Mouse (Mus musculus): ENCODE measurements around the gene Ptpra.
A peak's percentile ranks its signal among the peaks of the same experiment; 100 is the strongest.

The Ptpra gene

GRCm38 (mm10) chr2:130449794-130450433 is at the start of gene Ptpra:
TSS of gene Ptpra (plus strand) at chr2:130450278.
- peak; percentile 89 to 95 for DNase-seq

- DNase-seq, result no peak
These were observed 48.2 kb upstream of the Ptpra start for GRCm38 (mm10) chr2:130401891-130402290.

- DNase-seq, result no peak
These were observed 45.1 kb upstream of the Ptpra start, which contains the start of the genes Gm28372 and 1700020A23Rik for GRCm38 (mm10) chr2:130404939-130405338. TSS of gene Gm28372 (plus strand) at chr2:130405239. TSS of gene 1700020A23Rik (plus strand) at chr2:130405259.

GRCm38 (mm10) chr2:130406178-130406577 is 43.9 kb upstream of the Ptpra start, which contains the start of gene Tmem239:
TSS of gene Tmem239 (plus strand) at chr2:130406478.
- DNase-seq, result no peak

- no peak for DNase-seq
These were observed 41.9 kb upstream of the Ptpra start for GRCm38 (mm10) chr2:130408194-130408593.

GRCm38 (mm10) chr2:130411558-130412495 is 38.3 kb upstream of the Ptpra start:
- DNase-seq, result peak; percentile 78 to 94

GRCm38 (mm10) chr2:130412775-130413174 is 37.3 kb upstream of the Ptpra start:
- DNase-seq, result no peak

GRCm38 (mm10) chr2:130414094-130414856 is 35.8 kb upstream of the Ptpra start:
- peak in 1 of 2 experiments; percentile 10 for DNase-seq

GRCm38 (mm10) chr2:130421781-130422620 is 28.1 kb upstream of the Ptpra start:
- no peak for DNase-seq

- peak; percentile 75 to 87 for DNase-seq
These were observed 26.5 kb upstream of the Ptpra start for GRCm38 (mm10) chr2:130423397-130424125.

GRCm38 (mm10) chr2:130424126-130424853 is 25.8 kb upstream of the Ptpra start, which contains the start of the genes Vps16 and Pced1a:
TSS of gene Vps16 (plus strand) at chr2:130424339.
TSS of gene Pced1a (minus strand) at chr2:130424701.
- peak; percentile 93 to 96 for DNase-seq

- DNase-seq, result peak; percentile 12 to 26
These were observed 25.0 kb upstream of the Ptpra start for GRCm38 (mm10) chr2:130425112-130425511.

GRCm38 (mm10) chr2:130429851-130430250 is 20.2 kb upstream of the Ptpra start:
- DNase-seq, result no peak

GRCm38 (mm10) chr2:130430484-130430883 is 19.6 kb upstream of the Ptpra start:
- no peak for DNase-seq

- DNase-seq, result no peak
These were observed 17.9 kb upstream of the Ptpra start for GRCm38 (mm10) chr2:130432157-130432556.

- peak; percentile 56 to 67 for DNase-seq
These were observed 16.9 kb upstream of the Ptpra start for GRCm38 (mm10) chr2:130433152-130433551.

GRCm38 (mm10) chr2:130436769-130437168 is 13.3 kb upstream of the Ptpra start:
- no peak for DNase-seq

- DNase-seq, result no peak
These were observed 11.2 kb upstream of the Ptpra start for GRCm38 (mm10) chr2:130438861-130439260.

GRCm38 (mm10) chr2:130439840-130440480 is 10.1 kb upstream of the Ptpra start:
- no peak for DNase-seq

GRCm38 (mm10) chr2:130442162-130442561 is 7.9 kb upstream of the Ptpra start:
- no peak for DNase-seq
